Mouse (Mus musculus) lung, postnatal 36 days (tissue): ENCODE results near the gene Mrpl51.

Experiments used
- DNase-seq: peaks from one replicate; pipeline ENCODE4 v3.0.0; 2022; ENCODE audit warnings: mixed read lengths

The Mrpl51 gene

GRCm38 (mm10) chr6:125195541-125196075, 4.0 kb downstream of the Mrpl51 start:
- DNase-seq = no peak

GRCm38 (mm10) chr6:125196301-125196700, 4.7 kb downstream of the Mrpl51 start:
- no peak for DNase-seq

- no peak for DNase-seq
These were observed 5.6 kb downstream of the Mrpl51 start for GRCm38 (mm10) chr6:125197166-125197565.

- no peak for DNase-seq
These were observed 18.8 kb downstream of the Mrpl51 start for GRCm38 (mm10) chr6:125210436-125210835.

GRCm38 (mm10) chr6:125212621-125213020, 21.0 kb downstream of the Mrpl51 start:
- DNase-seq = no peak

GRCm38 (mm10) chr6:125213129-125213528, 21.5 kb downstream of the Mrpl51 start:
- no peak for DNase-seq

GRCm38 (mm10) chr6:125213715-125214114, 22.1 kb downstream of the Mrpl51 start:
- no peak for DNase-seq

DNA sequence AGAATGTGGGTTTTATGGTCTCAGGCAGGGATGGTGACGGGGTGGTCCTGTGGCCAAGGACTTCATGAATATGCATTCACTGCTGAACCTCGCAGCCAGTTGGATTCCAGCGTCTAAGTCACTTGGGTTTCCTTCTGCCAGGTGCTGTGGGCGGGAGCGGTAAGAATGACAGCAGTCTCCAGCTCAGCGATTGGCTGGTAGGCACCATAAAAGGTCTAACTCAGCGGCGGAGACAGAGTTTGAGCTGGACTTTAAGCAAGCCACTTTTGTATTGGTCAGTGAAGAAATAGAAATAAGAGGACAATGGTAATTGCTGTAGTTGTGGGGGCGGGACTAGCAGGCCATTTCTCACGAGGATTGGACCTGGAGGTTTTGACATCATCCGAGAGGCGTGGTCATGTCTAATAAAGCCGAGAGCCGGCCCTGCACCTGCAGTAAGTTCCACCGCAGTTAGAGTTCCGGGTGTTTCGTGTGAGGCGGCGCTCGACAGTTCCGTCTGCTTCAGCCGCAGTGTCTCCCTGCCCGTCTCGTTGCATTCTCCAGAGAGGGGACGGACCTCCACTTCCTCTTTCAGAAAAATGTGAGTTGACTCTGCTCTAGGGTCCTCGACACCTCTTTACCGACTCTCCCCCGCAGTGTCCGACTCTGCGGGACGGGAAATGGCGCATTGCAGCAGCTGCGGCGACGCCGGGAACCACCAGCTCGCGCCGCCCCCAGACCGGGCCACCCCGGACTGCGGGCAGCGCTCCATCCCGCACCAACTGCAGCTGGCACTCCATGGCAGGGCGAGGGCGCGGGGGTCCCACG, 23.8 kb downstream of the Mrpl51 start, which contains the start of gene Vamp1:
Gene Vamp1, plus strand, starts transcription at position 404 of the 807 bp plus-strand sequence.
- peak; percentile 99 for DNase-seq

- DNase-seq = no peak
These were observed 25.3 kb downstream of the Mrpl51 start for GRCm38 (mm10) chr6:125216898-125217297.

DNA sequence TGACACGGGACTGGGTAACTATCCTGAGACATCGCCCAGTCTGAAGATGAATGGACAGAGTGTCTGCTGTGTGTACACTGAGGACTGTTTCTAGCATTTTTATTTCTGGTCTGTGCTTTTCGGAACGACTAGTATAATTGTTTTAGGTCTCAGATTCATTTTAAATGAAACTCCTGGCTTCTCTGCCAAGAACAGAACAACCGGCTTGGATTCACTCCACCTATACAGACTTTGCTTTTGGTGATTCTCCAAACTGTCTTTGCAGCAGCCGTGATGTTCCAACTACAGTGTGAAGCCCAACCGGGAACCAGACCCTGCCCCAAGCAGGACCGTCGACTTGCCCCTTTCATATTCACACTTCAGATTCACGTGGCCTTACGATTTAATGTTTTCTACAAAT, 26.3 kb downstream of the Mrpl51 start:
- DNase-seq = no peak

GRCm38 (mm10) chr6:125218963-125219362, 27.4 kb downstream of the Mrpl51 start:
- peak; percentile 89 for DNase-seq

DNA sequence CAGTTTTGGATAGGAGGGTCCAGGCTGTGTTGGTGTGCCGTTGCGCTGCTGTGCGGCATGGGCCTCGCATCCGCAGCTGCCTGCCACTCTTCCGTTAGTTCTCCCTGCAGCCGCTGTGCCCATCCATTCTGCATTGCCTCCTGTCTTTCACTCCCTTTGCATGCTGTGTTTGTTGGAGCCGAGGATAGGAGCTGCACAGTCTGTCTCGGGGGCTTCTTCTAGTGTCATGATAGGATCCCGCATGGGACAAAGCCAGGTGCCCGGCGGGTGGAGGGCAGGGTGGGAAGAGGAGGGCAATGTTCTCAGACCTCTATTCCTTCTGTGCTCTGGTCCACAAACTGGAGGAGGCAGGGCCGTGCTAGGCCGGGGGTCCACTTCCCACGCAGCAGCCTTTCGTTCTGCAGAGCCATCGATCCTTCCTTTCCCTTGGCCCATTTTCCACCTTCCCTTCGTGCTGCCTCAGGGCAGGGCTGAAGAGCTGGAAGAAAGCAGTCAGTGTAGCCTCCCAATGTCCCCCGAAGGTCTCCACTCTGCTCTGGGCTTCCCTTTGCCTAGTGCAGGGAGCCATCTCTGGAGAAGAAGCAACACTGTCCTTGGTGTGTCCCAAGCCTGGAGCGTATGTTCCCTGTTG, 29.6 kb downstream of the Mrpl51 start:
- DNase-seq = no peak

DNA sequence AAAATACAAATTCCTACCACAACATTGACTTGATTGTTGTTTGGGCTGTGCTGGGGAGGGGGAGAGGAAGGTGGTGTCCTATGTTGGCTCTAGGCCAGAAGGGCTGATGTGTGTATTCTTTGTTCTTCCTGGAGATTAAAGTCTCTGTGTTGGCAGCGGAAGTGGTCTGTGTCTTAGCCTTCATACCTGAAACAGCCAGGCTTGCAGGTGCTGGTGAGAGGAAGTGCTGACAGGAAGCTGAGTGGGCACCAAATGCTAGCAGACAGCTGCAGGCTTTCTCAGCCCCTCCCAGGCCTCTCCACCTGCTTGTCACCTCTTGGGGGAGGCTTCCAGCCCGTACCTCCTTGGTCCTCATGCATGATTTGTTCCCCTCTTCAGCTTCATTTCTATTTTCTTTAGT, 30.5 kb downstream of the Mrpl51 start:
- DNase-seq = peak; percentile 66

DNA sequence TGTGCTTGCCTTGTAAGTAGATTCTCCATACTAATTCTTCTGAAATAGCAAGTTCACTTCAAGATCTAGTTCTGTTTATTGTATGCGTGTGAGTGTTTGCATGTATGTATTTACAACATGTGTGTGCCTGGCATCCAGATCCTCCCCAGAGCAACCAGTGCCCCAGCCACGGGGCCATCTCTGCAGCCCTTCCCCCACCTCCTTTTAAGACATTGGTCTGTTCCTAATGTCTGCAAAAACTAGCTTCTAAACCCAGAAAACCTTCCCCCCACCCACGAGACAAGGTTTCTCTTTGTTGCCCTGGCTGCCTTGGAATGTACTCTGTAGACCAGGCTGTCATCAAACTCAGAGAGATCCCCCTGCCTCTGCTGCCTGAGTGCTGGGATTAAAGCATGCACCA, 31.0 kb downstream of the Mrpl51 start:
- no peak for DNase-seq

DNA sequence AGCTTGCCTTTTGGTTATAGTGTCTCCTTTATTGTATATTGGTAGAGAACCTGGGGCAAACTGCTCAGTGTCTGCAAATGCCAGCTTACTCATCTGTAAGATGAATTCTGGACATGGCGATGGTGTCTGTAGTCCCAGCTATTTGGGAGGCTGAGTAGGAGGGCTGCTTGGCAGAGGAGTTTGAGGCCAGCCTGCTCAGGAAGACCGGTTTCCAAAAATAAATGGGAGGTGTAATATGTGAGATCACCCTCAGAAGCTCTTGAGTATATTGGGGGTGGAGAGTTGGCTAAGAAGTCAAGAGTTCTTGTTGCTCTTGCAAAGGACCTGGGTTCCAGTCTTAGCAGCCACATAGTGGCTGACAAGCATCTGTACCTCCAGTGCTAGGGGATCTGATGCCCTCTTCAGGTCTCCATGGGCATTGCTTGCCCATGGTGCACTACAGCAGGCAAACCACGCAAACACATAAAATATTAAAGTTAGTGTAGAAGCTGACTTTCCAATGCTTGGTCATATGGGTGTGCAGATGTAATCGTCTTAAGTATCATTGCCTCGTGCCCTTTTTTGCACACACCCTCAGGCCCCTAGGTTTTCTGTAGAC, 34.0 kb downstream of the Mrpl51 start:
- DNase-seq = peak; percentile 59

- no peak for DNase-seq
These were observed 39.0 kb downstream of the Mrpl51 start for GRCm38 (mm10) chr6:125230571-125230970.

GRCm38 (mm10) chr6:125231117-125232044, 39.8 kb downstream of the Mrpl51 start, which contains the start of gene Tapbpl:
Gene Tapbpl, minus strand, starts transcription at chr6:125231860.
- peak; percentile 82 for DNase-seq

GRCm38 (mm10) chr6:125232045-125232437, 40.4 kb downstream of the Mrpl51 start:
- DNase-seq = peak; percentile 44

DNA sequence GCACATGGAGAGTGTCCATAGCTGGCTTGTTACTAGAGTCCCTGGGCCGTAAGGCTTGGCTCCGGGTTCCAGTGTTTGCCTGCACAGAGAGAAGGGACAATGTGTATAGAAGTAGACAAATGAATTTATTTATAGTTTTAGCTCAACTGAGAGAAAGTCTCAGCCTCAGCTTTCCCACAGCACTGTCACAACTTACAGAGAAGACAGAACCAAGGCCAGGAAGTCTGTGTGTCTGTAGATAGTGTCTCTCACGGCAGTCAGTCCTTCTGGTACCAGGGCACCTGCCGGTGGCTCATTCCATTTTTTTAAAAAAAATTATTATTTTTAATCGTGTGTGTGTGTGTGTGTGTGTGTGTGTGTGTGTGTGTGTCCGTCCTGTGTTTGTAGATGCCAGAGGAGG, 40.9 kb downstream of the Mrpl51 start:
- no peak for DNase-seq

DNA sequence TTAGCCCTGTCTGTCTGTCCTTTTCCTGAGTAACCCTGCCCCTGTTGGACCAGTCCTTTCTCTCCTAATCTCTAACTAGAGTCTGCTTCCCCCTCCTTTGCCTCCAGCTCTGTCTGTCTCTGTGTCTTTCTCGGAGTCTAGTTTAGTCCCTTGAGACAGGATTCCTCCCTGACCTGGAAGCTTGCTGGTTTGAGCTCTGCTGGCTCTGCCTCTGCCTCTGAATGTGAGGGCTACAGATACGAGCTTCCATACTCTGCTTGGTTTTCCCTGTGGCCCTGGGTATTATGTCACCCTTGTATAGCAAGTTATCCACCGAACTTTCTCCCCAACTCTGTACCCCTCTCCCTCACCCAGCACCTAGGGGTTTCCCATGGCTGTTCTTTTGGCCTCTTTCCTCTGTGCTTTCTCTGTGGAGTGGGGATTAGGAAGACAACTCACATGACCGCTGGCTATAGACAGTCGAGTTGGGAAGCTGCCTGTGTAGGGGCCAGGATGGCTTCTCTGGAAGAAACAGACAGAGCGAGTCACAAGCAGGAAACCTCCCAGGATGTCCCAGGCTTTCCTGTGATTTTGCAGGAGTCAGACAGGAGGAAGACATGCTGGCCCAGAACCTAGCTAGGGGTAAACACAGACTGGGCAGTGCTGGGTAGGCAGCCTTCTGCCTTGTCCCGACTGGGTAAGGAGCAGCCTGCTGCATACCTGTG, 42.4 kb downstream of the Mrpl51 start:
- peak; percentile 52 for DNase-seq

GRCm38 (mm10) chr6:125234520-125234828, 42.9 kb downstream of the Mrpl51 start:
- no peak for DNase-seq

DNA sequence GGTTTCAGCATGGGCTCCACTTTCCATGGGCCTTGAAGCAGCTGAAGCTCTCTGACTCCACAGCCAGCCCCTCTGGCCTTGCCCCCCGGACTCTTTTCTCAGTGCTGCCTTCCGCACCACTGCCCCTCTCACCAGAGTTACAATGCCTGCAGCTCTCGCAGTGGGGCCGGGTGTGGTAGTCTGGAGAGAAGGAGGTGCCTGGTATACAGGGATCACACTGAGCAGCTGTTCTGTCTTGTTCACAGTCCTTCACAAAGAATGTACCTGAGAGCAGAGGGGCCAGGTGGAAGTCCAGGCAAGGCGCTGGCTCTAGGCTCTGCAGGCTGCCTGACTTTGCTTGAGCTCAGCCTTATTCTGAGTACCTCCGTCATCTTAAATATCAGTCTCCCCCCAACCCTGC, 44.7 kb downstream of the Mrpl51 start:
- no peak for DNase-seq
